Mouse (Mus musculus): Measurements from ENCODE around the gene Fam187b. TPM values are rescaled to one million over a fixed set of nuclear protein-coding genes. Genes with fewer than 3 reads are reported as not detected.

Fam187b gene
- polyA plus RNA-seq, 1 experiment from 2014 or later = 10.4 TPM

- WGBS = under 1% methylated on average over 19 of the region's 19 CpGs
- peaks cover 23% of the 10 kb centered on the region; the same call in 1 of the 2 replicates for H3K36me3 ChIP-seq (ENCODE audit: control insufficient read depth, insufficient read depth)
- H3K4me2 ChIP-seq (replicated peaks; ENCODE audit: low read depth) = peak within 1 kb of the TSS; percentile 70
- 0 out of 2 replicates have a peak, but pooled peaks cover 3% of the 10 kb centered on the region for H3K27me3 ChIP-seq (replicated peaks; ENCODE audit: control insufficient read depth, insufficient read depth, low read length)
- peak within 1 kb of the TSS; percentile 96 for H3K27ac ChIP-seq (ENCODE audit: low read depth, low read length)
- peak within 1 kb of the TSS; percentile 60 for H3K4me3 ChIP-seq (ENCODE audit: low read depth, low read length)
- H3K9ac ChIP-seq (ENCODE audit: low read depth, low read length) = peak within 1 kb of the TSS; percentile 67
- H3K4me1 ChIP-seq (replicated peaks; ENCODE audit: control insufficient read depth, insufficient read depth, low read length) = peaks cover 13% of the 10 kb centered on the region; the same call in 1 of the 2 replicates
- no peak for ATAC-seq
- H3K9me3 ChIP-seq (ENCODE audit: control insufficient read depth) = no peaks in the 10 kb centered on the region
- TF ChIP-seq CTCF (IDR thresholded peaks at IDR 0.05; ENCODE audit: low read depth) = no peak
Measured at GRCm38 (mm10) chr7:30973251-30973500, 414 bp upstream of the Fam187b start, which contains the start of gene Lsr. Gene Lsr, minus strand, starts transcription at chr7:30973464.

- no peaks in the 10 kb centered on the region for H3K9me3 ChIP-seq (ENCODE audit: control insufficient read depth)
- no peak overlapping the region for H3K4me3 ChIP-seq (ENCODE audit: low read depth, low read length)
- 87% methylated on average over 4 of the region's 4 CpGs for WGBS
- no peak overlapping the region for H3K4me2 ChIP-seq (replicated peaks; ENCODE audit: low read depth)
- H3K36me3 ChIP-seq (ENCODE audit: control insufficient read depth, insufficient read depth) = no peaks in the 10 kb centered on the region
- no peaks in the 10 kb centered on the region for H3K27me3 ChIP-seq (replicated peaks; ENCODE audit: control insufficient read depth, insufficient read depth, low read length)
- no peak for ATAC-seq
- no peak overlapping the region for H3K9ac ChIP-seq (ENCODE audit: low read depth, low read length)
- no peak overlapping the region for H3K27ac ChIP-seq (ENCODE audit: low read depth, low read length)
- no peaks in the 10 kb centered on the region for H3K4me1 ChIP-seq (replicated peaks; ENCODE audit: control insufficient read depth, insufficient read depth, low read length)
- TF ChIP-seq CTCF (IDR thresholded peaks at IDR 0.05; ENCODE audit: low read depth) = no peak
Measured at GRCm38 (mm10) chr7:30981703-30982102, 8.1 kb downstream of the Fam187b start.

DNA sequence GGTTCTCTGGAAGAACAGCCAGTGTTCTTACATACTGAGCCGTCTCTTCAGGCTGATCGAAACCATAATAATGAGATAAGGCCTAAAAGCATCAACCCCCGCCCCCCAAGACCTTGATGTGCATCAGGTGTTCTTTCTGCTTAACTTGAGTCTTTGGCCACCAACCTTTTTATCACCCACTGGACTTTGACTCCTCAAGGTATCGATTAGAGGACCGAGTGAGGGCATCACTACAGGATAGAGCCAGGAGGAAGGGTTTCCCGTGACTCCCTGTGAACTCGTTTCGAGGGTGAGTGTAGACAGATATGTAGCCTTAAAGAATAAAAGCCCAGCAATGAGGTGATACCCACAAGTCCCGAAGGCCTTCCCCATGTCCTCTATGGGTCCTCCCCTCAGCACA is 11.8 kb downstream of the Fam187b start:
- Histone ChIP-seq H3K9me3 (ENCODE audit: control insufficient read depth) (no peaks in the 10 kb centered on the region), H3K4me2 (replicated peaks; ENCODE audit: low read depth) (no peak overlapping the region), H3K36me3 (ENCODE audit: control insufficient read depth, insufficient read depth) (no peaks in the 10 kb centered on the region), H3K27me3 (replicated peaks; ENCODE audit: control insufficient read depth, insufficient read depth, low read length) (no peaks in the 10 kb centered on the region), H3K9ac (ENCODE audit: low read depth, low read length) (no peak overlapping the region), H3K27ac (ENCODE audit: low read depth, low read length) (no peak overlapping the region), H3K4me1 (replicated peaks; ENCODE audit: control insufficient read depth, insufficient read depth, low read length) (no peaks in the 10 kb centered on the region), H3K4me3 (ENCODE audit: low read depth, low read length) (no peak overlapping the region)
- ATAC-seq = peak; percentile 66
- WGBS = 63% methylated on average over 9 of the region's 9 CpGs
- no peak for TF ChIP-seq CTCF (IDR thresholded peaks at IDR 0.05; ENCODE audit: low read depth)

DNA sequence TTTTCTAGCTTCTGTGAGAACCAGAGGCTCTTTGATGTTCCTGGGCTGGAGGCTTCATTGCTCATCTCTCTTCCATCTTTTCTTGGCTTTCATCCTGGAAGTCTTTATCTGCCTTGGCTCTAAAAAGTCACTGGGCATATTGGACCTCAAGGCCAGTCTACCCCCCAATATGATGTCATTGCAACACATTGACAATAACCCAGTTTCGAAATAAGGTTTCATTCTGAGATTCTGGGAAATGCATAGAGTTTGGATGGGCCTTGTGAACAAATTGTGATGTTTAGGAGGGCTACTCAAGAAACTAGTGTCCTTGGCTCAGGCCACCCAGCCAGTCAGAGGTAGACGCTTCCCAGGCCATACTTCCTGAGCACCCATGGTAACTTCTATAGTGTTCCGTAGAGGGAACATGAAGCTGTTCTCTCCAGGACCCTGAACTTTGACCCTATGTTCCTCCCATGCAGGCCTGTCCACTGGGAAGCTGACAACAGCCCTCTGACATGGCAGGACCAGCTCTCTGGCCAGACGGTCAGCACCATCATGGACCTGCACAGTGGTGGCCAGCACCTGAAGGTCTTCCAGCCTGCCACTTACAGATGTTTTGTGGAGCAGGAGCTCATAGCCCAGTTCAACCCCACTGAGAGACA is 15.1 kb downstream of the Fam187b start:
- no peaks in the 10 kb centered on the region for H3K27me3 ChIP-seq (replicated peaks; ENCODE audit: control insufficient read depth, insufficient read depth, low read length)

DNA sequence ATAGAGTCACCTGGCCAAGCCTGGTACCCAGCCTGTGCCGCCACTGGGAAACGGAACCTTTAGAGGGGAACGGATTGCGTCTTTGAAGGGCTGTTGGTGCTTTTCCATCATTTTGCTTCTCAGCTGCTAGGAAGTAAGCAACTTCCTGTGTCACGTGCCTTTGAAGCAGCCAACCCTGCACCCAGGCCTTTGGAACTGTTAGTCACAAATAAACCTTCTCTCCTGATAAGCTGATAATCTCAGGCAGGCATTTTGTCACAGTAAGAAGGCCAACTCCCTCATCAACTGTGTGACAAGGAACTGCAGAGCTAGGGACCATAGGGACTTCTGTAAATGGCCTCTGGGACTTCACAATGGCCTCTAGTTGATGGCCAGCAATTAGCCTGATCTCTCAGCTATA is 18.6 kb downstream of the Fam187b start:
- H3K36me3 ChIP-seq (ENCODE audit: control insufficient read depth, insufficient read depth) = no peaks in the 10 kb centered on the region
- no peak overlapping the region for H3K4me3 ChIP-seq (ENCODE audit: low read depth, low read length)
- H3K4me1 ChIP-seq (replicated peaks; ENCODE audit: control insufficient read depth, insufficient read depth, low read length) = no peaks in the 10 kb centered on the region
- no peak overlapping the region for H3K4me2 ChIP-seq (replicated peaks; ENCODE audit: low read depth)
- no peak for TF ChIP-seq CTCF (IDR thresholded peaks at IDR 0.05; ENCODE audit: low read depth)
- H3K27ac ChIP-seq (ENCODE audit: low read depth, low read length) = no peak overlapping the region
- ATAC-seq = 0 out of 2 replicates have a peak, but pooled peaks have one; percentile 19
- H3K9ac ChIP-seq (ENCODE audit: low read depth, low read length) = no peak overlapping the region
- WGBS = 66% methylated on average over 5 of the region's 5 CpGs
- H3K9me3 ChIP-seq (ENCODE audit: control insufficient read depth) = no peaks in the 10 kb centered on the region
- H3K27me3 ChIP-seq (replicated peaks; ENCODE audit: control insufficient read depth, insufficient read depth, low read length) = no peaks in the 10 kb centered on the region

More for the DNA sequence above, 15.1 kb downstream of the Fam187b start:
- 84% methylated on average over 4 of the region's 4 CpGs for WGBS
- Histone ChIP-seq H3K4me3 (ENCODE audit: low read depth, low read length) (no peak overlapping the region), H3K9me3 (ENCODE audit: control insufficient read depth) (no peaks in the 10 kb centered on the region), H3K27ac (ENCODE audit: low read depth, low read length) (no peak overlapping the region), H3K4me1 (replicated peaks; ENCODE audit: control insufficient read depth, insufficient read depth, low read length) (no peaks in the 10 kb centered on the region), H3K9ac (ENCODE audit: low read depth, low read length) (no peak overlapping the region), H3K4me2 (replicated peaks; ENCODE audit: low read depth) (no peak overlapping the region), H3K36me3 (ENCODE audit: control insufficient read depth, insufficient read depth) (no peaks in the 10 kb centered on the region)
- no peak for ATAC-seq
- TF ChIP-seq CTCF (IDR thresholded peaks at IDR 0.05; ENCODE audit: low read depth) = no peak

- Histone ChIP-seq H3K4me3 (ENCODE audit: low read depth, low read length) (no peak overlapping the region), H3K27ac (ENCODE audit: low read depth, low read length) (no peak overlapping the region), H3K4me2 (replicated peaks; ENCODE audit: low read depth) (no peak overlapping the region), H3K27me3 (replicated peaks; ENCODE audit: control insufficient read depth, insufficient read depth, low read length) (no peaks in the 10 kb centered on the region), H3K9me3 (ENCODE audit: control insufficient read depth) (no peaks in the 10 kb centered on the region), H3K9ac (ENCODE audit: low read depth, low read length) (no peak overlapping the region), H3K36me3 (ENCODE audit: control insufficient read depth, insufficient read depth) (no peaks in the 10 kb centered on the region), H3K4me1 (replicated peaks; ENCODE audit: control insufficient read depth, insufficient read depth, low read length) (no peaks in the 10 kb centered on the region)
- 88% methylated on average over 5 of the region's 5 CpGs for WGBS
- no peak for TF ChIP-seq CTCF (IDR thresholded peaks at IDR 0.05; ENCODE audit: low read depth)
- no peak for ATAC-seq
Measured at GRCm38 (mm10) chr7:30993986-30994385, 20.4 kb downstream of the Fam187b start.

Measured in intestine, postnatal 0 days (tissue).